Mouse (Mus musculus) heart, embryonic 13.5 days (tissue): ENCODE measurements around the gene Zc3hav1l. TPM values are rescaled to one million over a fixed set of nuclear protein-coding genes. Genes with fewer than 3 reads are reported as not detected.

ENCODE experiments used
- ATAC-seq: fragments of 200-750 bp; cut with Nextera tagmentation; 2 replicates; pipeline ENCODE4 v1.8.0; 2017; ENCODE audit warnings: moderate TSS enrichment; ENCODE audit not compliant: insufficient number of reproducible peaks, low FRiP score, low TSS enrichment; ENCODE audit errors: extremely low read depth
- H3K27ac ChIP-seq: fragments of 300-500 bp; sonication (generic); replicated peaks from 2 replicates; pipeline ENCODE4 v1.5.1; 2015; ENCODE audit warnings: moderate library complexity, mild to moderate bottlenecking, inconsistent platforms
- H3K27me3 ChIP-seq: fragments of 300-500 bp; sonication (generic); replicated peaks from 2 replicates; pipeline ENCODE4 v1.6.1; 2015; ENCODE audit warnings: mild to moderate bottlenecking, inconsistent platforms
- H3K36me3 ChIP-seq: fragments of 300-500 bp; sonication (generic); 2 replicates; pipeline ENCODE4 v1.6.1; 2015; ENCODE audit warnings: mild to moderate bottlenecking, inconsistent platforms
- H3K4me1 ChIP-seq: fragments of 300-500 bp; sonication (generic); 2 replicates; pipeline ENCODE4 v1.6.1; 2015; ENCODE audit warnings: inconsistent platforms
- H3K4me2 ChIP-seq: fragments of 300-500 bp; sonication (generic); 2 replicates; pipeline ENCODE4 v1.6.1; 2015; ENCODE audit warnings: inconsistent platforms, mild to moderate bottlenecking, moderate library complexity
- H3K4me3 ChIP-seq: fragments of 300-500 bp; sonication (generic); 2 replicates; pipeline ENCODE4 v1.5.1; 2015; ENCODE audit warnings: moderate library complexity, mild to moderate bottlenecking, inconsistent platforms
- H3K9ac ChIP-seq: fragments of 300-500 bp; sonication (generic); 2 replicates; pipeline ENCODE4 v1.6.1; 2015; ENCODE audit warnings: inconsistent platforms, mild to moderate bottlenecking, moderate library complexity
- H3K9me3 ChIP-seq: fragments of 300-500 bp; sonication (generic); 2 replicates; pipeline ENCODE4 v1.6.1; 2016; ENCODE audit warnings: inconsistent platforms
- WGBS: fragments of 180-500 bp; shearing (Covaris S2); methylation state at CpG from one replicate; pipeline ENCODE4 v1.1.7; 2015; ENCODE audit warnings: mixed read lengths; 5-methylcytosine and 5-hydroxymethylcytosine counted together
- polyA plus RNA-seq: library from polyadenylated mRNA; unstranded; fragments of >200 nt; fragmentation: Nextera tagmentation; extraction: Ambion mirVana; gene quantifications from 2 replicates; pipeline ENCODE4 v1.2.1, GENCODE M21; 2015

Zc3hav1l gene
- polyA plus RNA-seq, result 7.6 and 8.0 TPM in 2 replicates

DNA sequence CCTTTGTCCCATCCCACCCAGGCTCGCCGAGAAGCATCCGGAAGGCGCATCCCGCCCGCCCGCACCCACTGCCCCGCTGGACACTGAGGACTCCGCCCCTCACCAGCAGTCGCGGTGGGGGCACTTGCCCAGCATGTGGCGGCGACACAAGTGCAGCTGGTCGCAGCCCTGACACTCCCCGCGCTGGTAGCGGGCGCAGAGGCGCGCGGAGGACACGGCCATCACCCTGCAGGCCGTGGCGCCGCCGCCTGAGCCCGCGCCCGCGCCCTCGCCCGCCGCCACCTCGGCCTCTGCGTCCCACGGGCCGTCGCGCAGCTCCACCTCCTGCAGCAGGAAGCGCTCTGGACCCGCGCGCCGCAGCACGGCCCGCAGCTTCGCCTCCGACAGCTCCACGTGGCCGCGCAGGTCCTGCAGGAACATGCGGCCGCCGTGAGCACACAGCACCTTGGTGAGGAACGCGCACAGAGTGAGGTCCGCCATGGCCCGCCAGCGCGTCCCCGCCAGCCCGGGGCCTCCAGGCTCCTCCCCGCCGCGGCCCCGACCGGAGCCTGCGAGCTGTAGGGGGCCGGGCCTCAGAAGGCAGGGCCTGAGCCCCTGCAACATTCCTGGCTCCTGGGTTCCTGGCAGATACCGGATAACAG is at the start of gene Zc3hav1l:
Gene Zc3hav1l, minus strand, starts transcription at position 499 of the 641 bp plus-strand sequence.
- H3K36me3 ChIP-seq, result peaks cover 42% of the 10 kb centered on the region
- H3K27ac ChIP-seq, result peak within 1 kb of the TSS; percentile 98
- peak within 1 kb of the TSS; percentile 90 for H3K4me3 ChIP-seq
- under 1% methylated on average over 56 of the region's 70 CpGs for WGBS
- H3K9me3 ChIP-seq, result peaks cover 6% of the 10 kb centered on the region
- H3K27me3 ChIP-seq, result no peaks in the 10 kb centered on the region
- H3K4me2 ChIP-seq, result peak within 1 kb of the TSS; percentile 69
- ATAC-seq, result peak; percentile 93
- H3K9ac ChIP-seq, result peak within 1 kb of the TSS; percentile 97
- peaks cover 18% of the 10 kb centered on the region for H3K4me1 ChIP-seq

GRCm38 (mm10) chr6:38347875-38348274 is 48.8 kb upstream of the Zc3hav1l start:
- 61% methylated on average over 5 of the region's 5 CpGs for WGBS
- ATAC-seq, result no peak
- Histone ChIP-seq H3K4me2 (peak overlapping the region; percentile 58), H3K4me1 (peaks cover 19% of the 10 kb centered on the region), H3K27me3 (peaks cover 16% of the 10 kb centered on the region), H3K9ac (no peak overlapping the region), H3K36me3 (no peaks in the 10 kb centered on the region), H3K9me3 (no peaks in the 10 kb centered on the region), H3K27ac (no peak overlapping the region), H3K4me3 (peak overlapping the region; percentile 8; the same call in 1 of the 2 replicates)

DNA sequence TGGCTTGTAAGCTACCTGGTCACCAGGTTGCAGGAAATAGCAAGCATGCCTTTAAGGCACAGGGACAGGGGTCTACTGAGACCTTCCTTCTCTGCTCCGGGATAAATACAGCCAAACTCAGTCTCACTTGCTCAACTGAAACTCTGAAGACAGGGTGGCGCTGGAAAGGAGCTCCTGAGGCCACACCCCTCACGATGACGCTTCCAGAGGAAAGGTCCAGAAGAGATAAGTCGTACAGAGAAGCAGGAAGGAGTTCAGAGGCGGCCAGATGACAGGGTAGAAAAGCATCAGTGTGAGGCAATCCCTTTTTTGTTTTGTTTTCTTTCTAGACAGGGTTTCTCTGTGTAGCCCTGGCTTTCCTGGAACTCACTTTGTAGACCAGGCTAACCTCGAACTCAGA is 46.7 kb upstream of the Zc3hav1l start:
- peak; percentile 61 for ATAC-seq
- H3K4me2 ChIP-seq, result peak overlapping the region; percentile 58
- no peaks in the 10 kb centered on the region; the same call in 1 of the 2 replicates for H3K27me3 ChIP-seq
- H3K9ac ChIP-seq, result 0 out of 2 replicates have a peak overlapping the region, but pooled peaks have one; percentile 47
- H3K36me3 ChIP-seq, result no peaks in the 10 kb centered on the region
- H3K9me3 ChIP-seq, result no peaks in the 10 kb centered on the region
- no peak overlapping the region; the same call in 1 of the 2 replicates for H3K4me3 ChIP-seq
- peak overlapping the region; percentile 54 for H3K27ac ChIP-seq
- 17% methylated on average over 7 of the region's 7 CpGs for WGBS
- peaks cover 32% of the 10 kb centered on the region for H3K4me1 ChIP-seq

GRCm38 (mm10) chr6:38344006-38344670 is 45.1 kb upstream of the Zc3hav1l start:
- Histone ChIP-seq H3K27ac (peak overlapping the region; percentile 37; the same call in 1 of the 2 replicates), H3K36me3 (peaks cover 5% of the 10 kb centered on the region; the same call in 1 of the 2 replicates), H3K9ac (no peak overlapping the region), H3K4me1 (peaks cover 27% of the 10 kb centered on the region), H3K27me3 (no peaks in the 10 kb centered on the region), H3K4me3 (0 out of 2 replicates have a peak overlapping the region, but pooled peaks have one; percentile 20), H3K4me2 (peak overlapping the region; percentile 58), H3K9me3 (no peaks in the 10 kb centered on the region)
- WGBS, result 77% methylated on average over 7 of the region's 7 CpGs
- no peak for ATAC-seq

DNA sequence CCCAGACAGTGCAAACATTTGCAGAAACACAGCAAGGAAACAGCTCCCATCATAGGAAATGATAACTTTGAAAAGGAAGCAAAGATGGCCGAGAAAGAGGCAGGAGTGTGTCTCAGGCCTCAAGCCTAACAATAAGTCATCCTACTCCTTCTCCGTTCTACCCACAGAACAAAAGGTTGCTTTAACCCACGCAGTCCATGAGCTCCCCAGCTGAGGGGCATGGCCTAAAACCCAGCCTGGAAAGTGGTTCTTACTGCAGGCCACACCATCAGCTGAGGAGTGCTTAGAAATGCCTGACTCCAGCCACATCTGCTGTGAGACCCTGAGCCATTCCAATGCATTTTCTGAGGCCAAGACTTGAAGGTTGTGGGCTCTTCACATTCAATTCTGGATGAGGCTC is 44.5 kb upstream of the Zc3hav1l start:
- no peak for ATAC-seq
- H3K27ac ChIP-seq, result peak overlapping the region; percentile 37
- H3K4me1 ChIP-seq, result peaks cover 27% of the 10 kb centered on the region
- peaks cover 9% of the 10 kb centered on the region for H3K36me3 ChIP-seq
- H3K9me3 ChIP-seq, result no peaks in the 10 kb centered on the region
- peak overlapping the region; percentile 20; the same call in 1 of the 2 replicates for H3K4me3 ChIP-seq
- peak overlapping the region; percentile 58 for H3K4me2 ChIP-seq
- H3K9ac ChIP-seq, result peak overlapping the region; percentile 19; the same call in 1 of the 2 replicates
- H3K27me3 ChIP-seq, result no peaks in the 10 kb centered on the region
- WGBS, result 59% methylated on average over 3 of the region's 3 CpGs

GRCm38 (mm10) chr6:38342666-38342992 is 43.6 kb upstream of the Zc3hav1l start:
- H3K9ac ChIP-seq, result no peak overlapping the region
- H3K4me3 ChIP-seq, result peak overlapping the region; percentile 30
- peaks cover 12% of the 10 kb centered on the region for H3K36me3 ChIP-seq
- H3K4me1 ChIP-seq, result peaks cover 27% of the 10 kb centered on the region
- peak overlapping the region; percentile 75 for H3K27ac ChIP-seq
- no peaks in the 10 kb centered on the region for H3K27me3 ChIP-seq
- WGBS, result 38% methylated on average over 8 of the region's 8 CpGs
- H3K9me3 ChIP-seq, result no peaks in the 10 kb centered on the region
- H3K4me2 ChIP-seq, result peak overlapping the region; percentile 58
- no peak for ATAC-seq

- Histone ChIP-seq H3K27me3 (no peaks in the 10 kb centered on the region), H3K4me1 (peaks cover 27% of the 10 kb centered on the region), H3K9me3 (no peaks in the 10 kb centered on the region), H3K4me2 (peak overlapping the region; percentile 58), H3K4me3 (peak overlapping the region; percentile 30), H3K27ac (peak overlapping the region; percentile 75), H3K36me3 (peaks cover 12% of the 10 kb centered on the region), H3K9ac (peak overlapping the region; percentile 54)
- peak; percentile 80 for ATAC-seq
- 19% methylated on average over 11 of the region's 11 CpGs for WGBS
These were observed 42.9 kb upstream of the Zc3hav1l start for GRCm38 (mm10) chr6:38341751-38342665.

GRCm38 (mm10) chr6:38339078-38339477 is 40.0 kb upstream of the Zc3hav1l start:
- peak overlapping the region; percentile 51 for H3K4me2 ChIP-seq
- H3K4me3 ChIP-seq, result peak overlapping the region; percentile 24
- ATAC-seq, result no peak
- no peaks in the 10 kb centered on the region for H3K27me3 ChIP-seq
- peaks cover 30% of the 10 kb centered on the region for H3K36me3 ChIP-seq
- H3K9me3 ChIP-seq, result no peaks in the 10 kb centered on the region
- no peak overlapping the region for H3K27ac ChIP-seq
- WGBS, result 73% methylated on average over 2 of the region's 2 CpGs
- no peak overlapping the region for H3K9ac ChIP-seq
- peaks cover 21% of the 10 kb centered on the region for H3K4me1 ChIP-seq

DNA sequence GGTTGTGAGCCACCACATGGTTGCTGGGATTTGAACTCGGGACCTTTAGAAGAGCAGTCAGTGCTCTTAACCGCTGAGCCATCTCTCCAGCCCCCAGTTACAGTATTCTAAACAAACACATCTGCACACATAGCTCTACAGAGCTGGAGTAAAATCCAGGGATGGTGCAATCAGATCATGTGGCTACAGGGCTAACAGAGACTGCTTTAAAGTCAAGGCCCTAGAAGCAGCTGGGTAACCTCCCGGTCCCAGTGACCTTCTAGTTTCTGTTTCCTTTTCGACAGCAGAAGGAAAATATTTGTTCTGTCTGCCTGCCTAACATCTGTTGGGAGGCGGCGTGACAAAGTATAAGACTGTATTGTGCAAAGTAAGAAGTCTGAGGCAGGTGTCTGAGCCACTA is 38.9 kb upstream of the Zc3hav1l start:
- Histone ChIP-seq H3K4me1 (peaks cover 14% of the 10 kb centered on the region), H3K9ac (no peak overlapping the region), H3K4me2 (no peak overlapping the region; the same call in 1 of the 2 replicates), H3K4me3 (no peak overlapping the region), H3K9me3 (no peaks in the 10 kb centered on the region), H3K27ac (no peak overlapping the region), H3K27me3 (no peaks in the 10 kb centered on the region), H3K36me3 (peaks cover 35% of the 10 kb centered on the region)
- ATAC-seq, result no peak
- WGBS, result 69% methylated on average over 6 of the region's 6 CpGs

DNA sequence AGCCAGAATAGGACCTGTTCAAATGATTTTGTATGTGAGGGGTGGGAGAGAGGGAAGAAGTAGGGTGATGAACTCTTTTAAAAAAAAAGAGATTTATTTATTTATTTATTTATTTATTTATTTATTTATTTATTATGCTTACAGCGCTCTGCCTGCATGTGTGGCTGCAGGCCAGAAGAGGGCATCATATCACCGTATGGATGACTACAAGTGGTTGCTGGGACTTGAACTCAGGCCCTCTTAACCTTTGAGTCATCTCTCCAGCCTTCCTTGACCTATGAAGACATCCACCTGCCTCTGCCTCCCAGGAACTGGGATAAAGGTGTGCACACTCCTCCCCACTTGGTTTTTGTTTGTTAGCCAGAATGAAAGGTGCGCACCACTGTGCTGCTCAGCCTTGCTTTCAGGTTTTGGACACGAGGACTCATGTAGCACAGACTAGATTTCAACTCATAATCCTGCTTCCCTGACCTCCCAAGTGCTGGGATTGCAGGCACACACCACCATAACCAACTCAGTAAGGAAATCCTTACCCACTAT is 38.2 kb upstream of the Zc3hav1l start:
- H3K4me3 ChIP-seq, result no peak overlapping the region
- H3K4me2 ChIP-seq, result no peak overlapping the region; the same call in 1 of the 2 replicates
- WGBS, result 93% methylated on average over 4 of the region's 4 CpGs
- no peak for ATAC-seq
- peaks cover 43% of the 10 kb centered on the region for H3K36me3 ChIP-seq
- H3K27me3 ChIP-seq, result no peaks in the 10 kb centered on the region
- no peak overlapping the region for H3K9ac ChIP-seq
- H3K4me1 ChIP-seq, result peaks cover 8% of the 10 kb centered on the region
- no peak overlapping the region for H3K27ac ChIP-seq
- no peaks in the 10 kb centered on the region for H3K9me3 ChIP-seq
